Mouse (Mus musculus): ENCODE data around the gene Itga6.

DNA sequence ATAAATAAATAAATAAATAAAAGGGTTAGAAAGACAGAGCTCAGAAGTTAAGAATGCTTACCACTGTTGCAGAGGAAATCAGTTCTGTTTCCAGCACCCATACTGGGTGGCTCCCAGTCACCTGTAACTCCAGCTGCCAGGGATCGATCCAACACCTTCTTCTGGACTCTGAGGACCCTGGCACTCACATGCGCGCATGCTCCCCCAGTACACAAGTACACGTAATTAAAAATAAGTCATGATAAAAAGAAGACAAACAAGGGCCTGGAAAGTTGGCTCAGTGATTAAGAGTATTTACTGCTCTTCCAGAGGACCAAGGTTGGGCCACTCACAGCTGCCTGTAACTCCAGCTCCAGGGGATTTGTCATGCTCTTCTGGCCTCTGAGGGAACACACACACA lies 132.4 kb downstream of the Itga6 start:
- TF ChIP-seq POLR2A (IDR thresholded peaks at IDR 0.05; ENCODE audit: borderline replicate concordance, insufficient read depth, low read length), result no peak
- no peak for TF ChIP-seq CTCF (IDR thresholded peaks at IDR 0.05; ENCODE audit: borderline replicate concordance, insufficient read depth, low read depth, low read length)

Measured in cerebellum, adult 2 months (tissue).